Mouse (Mus musculus) embryonic facial prominence, embryonic 15.5 days (tissue): ENCODE results near the gene Klf14. TPM values are rescaled to one million over a fixed set of nuclear protein-coding genes. Genes with fewer than 3 reads are reported as not detected.

ENCODE experiments used
- ATAC-seq: fragments of 200-750 bp; cut with Nextera tagmentation; 2 replicates; pipeline ENCODE4 v1.8.0; 2017; ENCODE audit warnings: low read depth, moderate TSS enrichment; ENCODE audit not compliant: insufficient number of reproducible peaks, low FRiP score, low TSS enrichment
- H3K27ac ChIP-seq: fragments of 300-500 bp; sonication (generic); replicated peaks from 2 replicates; pipeline ENCODE4 v1.5.1; 2015; ENCODE audit warnings: mild to moderate bottlenecking, inconsistent platforms
- H3K27me3 ChIP-seq: fragments of 300-500 bp; sonication (generic); 2 replicates; pipeline ENCODE4 v1.6.1; 2015; ENCODE audit warnings: inconsistent platforms
- H3K36me3 ChIP-seq: fragments of 300-500 bp; sonication (generic); 2 replicates; pipeline ENCODE4 v1.6.1; 2015; ENCODE audit warnings: mild to moderate bottlenecking, inconsistent platforms
- H3K4me1 ChIP-seq: fragments of 300-500 bp; sonication (generic); 2 replicates; pipeline ENCODE4 v1.6.1; 2015; ENCODE audit warnings: inconsistent platforms
- H3K4me2 ChIP-seq: fragments of 300-500 bp; sonication (generic); replicated peaks from 2 replicates; pipeline ENCODE4 v1.6.1; 2015; ENCODE audit warnings: mild to moderate bottlenecking, inconsistent platforms
- H3K4me3 ChIP-seq: fragments of 300-500 bp; sonication (generic); replicated peaks from 2 replicates; pipeline ENCODE4 v1.5.1; 2015; ENCODE audit warnings: mild to moderate bottlenecking, inconsistent platforms
- H3K9ac ChIP-seq: fragments of 300-500 bp; sonication (generic); 2 replicates; pipeline ENCODE4 v1.6.1; 2015; ENCODE audit warnings: inconsistent platforms
- H3K9me3 ChIP-seq: fragments of 300-500 bp; sonication (generic); replicated peaks from 2 replicates; pipeline ENCODE4 v1.6.1; 2016; ENCODE audit warnings: inconsistent platforms
- WGBS: fragments of 180-500 bp; shearing (Covaris S2); methylation state at CpG from one replicate; pipeline ENCODE4 v1.1.7; 2015; 5-methylcytosine and 5-hydroxymethylcytosine counted together
- polyA plus RNA-seq: library from polyadenylated mRNA; unstranded; fragments of >200 nt; fragmentation: Nextera tagmentation; extraction: Ambion mirVana; gene quantifications from 2 replicates; pipeline ENCODE4 v1.2.1, GENCODE M21; 2015

The Klf14 gene
- polyA plus RNA-seq, 1 experiment from 2014 or later: 8.4 TPM

GRCm38 (mm10) chr6:30922821-30923220 is 36.1 kb downstream of the Klf14 start:
- Histone ChIP-seq H3K27me3 (no peaks in the 10 kb centered on the region), H3K27ac (no peak overlapping the region), H3K9ac (no peak overlapping the region), H3K36me3 (no peaks in the 10 kb centered on the region), H3K4me1 (0 out of 2 replicates have a peak, but pooled peaks cover 6% of the 10 kb centered on the region), H3K9me3 (no peaks in the 10 kb centered on the region), H3K4me2 (no peak overlapping the region), H3K4me3 (no peak overlapping the region)
- 48% methylated on average over 2 of the region's 2 CpGs for WGBS
- ATAC-seq: no peak

DNA sequence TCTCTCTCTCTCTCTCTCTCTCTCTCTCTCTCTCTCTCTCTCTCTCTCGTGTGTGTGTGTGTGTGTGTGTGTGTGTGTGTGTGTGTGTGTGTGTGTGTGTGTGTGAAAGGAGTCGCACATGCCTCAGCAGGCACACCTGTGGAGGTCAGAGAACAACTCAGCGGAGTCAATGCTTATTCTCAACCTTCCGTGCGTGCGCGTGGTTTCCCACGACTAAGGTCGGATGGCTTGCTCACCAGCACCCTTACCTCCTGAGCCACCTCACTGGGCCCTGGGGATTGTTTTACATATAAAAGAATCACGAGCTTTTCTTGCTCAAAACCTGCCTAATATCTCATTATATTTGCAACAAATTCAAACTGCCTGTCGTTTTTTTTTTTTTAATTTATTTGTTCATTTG is 37.1 kb downstream of the Klf14 start:
- H3K4me2 ChIP-seq: no peak overlapping the region
- 63% methylated on average over 9 of the region's 11 CpGs for whole genome bisulfite sequencing
- no peaks in the 10 kb centered on the region for H3K9me3 ChIP-seq
- H3K36me3 ChIP-seq: no peaks in the 10 kb centered on the region
- H3K27ac ChIP-seq: no peak overlapping the region
- 0 out of 2 replicates have a peak, but pooled peaks cover 6% of the 10 kb centered on the region for H3K4me1 ChIP-seq
- H3K4me3 ChIP-seq: no peak overlapping the region
- ATAC-seq: no peak
- no peak overlapping the region for H3K9ac ChIP-seq
- H3K27me3 ChIP-seq: no peaks in the 10 kb centered on the region

DNA sequence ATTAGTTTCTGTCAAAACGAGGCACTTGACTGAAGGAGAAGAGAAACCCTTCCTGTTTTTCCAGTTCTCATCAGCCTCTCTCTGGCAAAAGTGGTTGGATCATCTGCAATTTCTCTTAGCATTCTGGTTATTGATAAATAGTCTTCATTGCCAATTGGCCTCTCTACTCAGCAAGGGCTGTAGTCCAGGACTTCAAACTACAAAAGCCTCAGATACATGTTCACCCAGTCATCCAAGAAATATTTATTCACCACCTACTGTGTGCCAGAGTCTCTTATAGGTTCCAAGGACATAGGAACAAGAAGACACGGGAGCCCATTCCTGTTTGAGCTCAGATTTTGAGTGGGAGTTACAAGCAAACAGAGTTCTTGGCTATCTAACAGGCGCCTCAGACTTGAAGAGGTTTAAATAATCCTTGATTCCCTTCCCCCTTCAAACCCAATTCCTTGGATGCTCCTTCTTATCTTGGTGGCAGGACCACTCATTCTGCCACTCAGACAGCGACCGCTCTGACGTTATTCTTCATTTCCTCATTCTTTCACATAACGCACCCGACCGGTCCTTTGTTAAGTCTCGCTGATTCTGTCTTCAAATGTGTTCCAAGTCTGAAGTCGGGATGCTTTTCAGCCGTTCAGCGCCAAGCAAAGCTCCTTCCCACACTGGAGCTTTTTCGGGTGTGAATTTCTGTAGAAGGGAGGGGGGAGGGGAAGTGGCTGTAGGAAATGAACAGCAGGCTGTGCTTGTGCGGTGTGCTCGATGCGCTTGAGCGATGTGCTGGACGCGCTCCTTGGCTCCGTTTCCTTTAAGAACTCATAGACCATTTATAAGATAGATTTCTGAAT is 37.8 kb downstream of the Klf14 start:
- Histone ChIP-seq H3K4me2 (peak overlapping the region; percentile 46), H3K4me1 (0 out of 2 replicates have a peak, but pooled peaks cover 6% of the 10 kb centered on the region), H3K27me3 (no peaks in the 10 kb centered on the region), H3K27ac (no peak overlapping the region; the same call in 1 of the 2 replicates), H3K36me3 (no peaks in the 10 kb centered on the region), H3K9me3 (no peaks in the 10 kb centered on the region), H3K4me3 (peak overlapping the region; percentile 20), H3K9ac (no peak overlapping the region)
- WGBS: 44% methylated on average over 21 of the region's 21 CpGs
- no peak for ATAC-seq

DNA sequence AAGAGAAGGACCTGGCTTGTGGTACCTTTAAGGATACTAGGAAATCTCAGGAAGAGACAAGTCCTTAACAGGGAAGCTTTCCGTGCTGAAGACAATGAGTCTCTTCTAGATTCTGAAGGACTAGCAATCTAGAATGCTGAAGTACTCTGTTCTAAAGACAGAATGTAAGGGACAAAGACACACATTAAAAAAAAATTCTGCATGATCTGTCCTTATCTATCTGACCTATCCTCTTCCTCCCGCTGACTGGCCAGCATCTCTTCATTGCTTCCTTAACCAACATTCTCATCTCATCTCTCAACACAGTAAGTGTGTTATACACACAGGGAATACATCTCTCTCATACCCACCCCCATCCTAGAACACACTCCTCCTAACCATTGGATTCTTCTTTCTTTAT is 43.4 kb downstream of the Klf14 start, which contains the start of gene Tsga13:
Gene Tsga13 (minus strand): TSS at position 101 of the 400 bp plus-strand sequence.
- H3K27me3 ChIP-seq: no peaks in the 10 kb centered on the region
- H3K27ac ChIP-seq: no peak within 1 kb of the TSS
- H3K9me3 ChIP-seq: no peaks in the 10 kb centered on the region
- ATAC-seq: no peak
- H3K4me1 ChIP-seq: no peaks in the 10 kb centered on the region
- 85% methylated on average over 2 of the region's 2 CpGs for WGBS
- no peaks in the 10 kb centered on the region for H3K36me3 ChIP-seq
- no peak within 1 kb of the TSS for H3K4me3 ChIP-seq
- no peak within 1 kb of the TSS for H3K4me2 ChIP-seq
- H3K9ac ChIP-seq: no peak within 1 kb of the TSS

DNA sequence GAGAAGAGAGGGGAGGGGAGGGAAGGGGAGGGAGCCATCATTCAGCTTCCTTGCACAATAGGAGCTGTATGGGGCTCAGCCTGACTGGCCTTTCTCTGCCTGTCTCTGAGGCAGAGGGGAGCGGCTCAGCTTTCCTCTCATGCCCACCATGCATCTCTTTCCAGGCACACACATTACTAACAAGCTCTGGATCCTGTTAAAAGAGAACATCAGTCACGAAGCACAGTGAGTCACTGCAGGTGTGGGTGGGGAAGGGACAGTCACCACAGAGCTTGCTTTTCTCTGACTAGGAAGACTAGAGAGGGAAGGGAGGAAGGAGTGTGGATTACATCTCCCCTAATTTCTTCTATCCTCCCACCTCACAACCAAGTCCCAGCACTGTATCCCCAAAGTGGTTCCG is 50.9 kb downstream of the Klf14 start:
- ATAC-seq: no peak
- no peak overlapping the region for H3K4me2 ChIP-seq
- H3K9ac ChIP-seq: no peak overlapping the region
- 42% methylated on average over 3 of the region's 3 CpGs for WGBS
- no peaks in the 10 kb centered on the region for H3K9me3 ChIP-seq
- no peak overlapping the region for H3K27ac ChIP-seq
- no peaks in the 10 kb centered on the region for H3K36me3 ChIP-seq
- no peaks in the 10 kb centered on the region for H3K27me3 ChIP-seq
- no peaks in the 10 kb centered on the region for H3K4me1 ChIP-seq
- H3K4me3 ChIP-seq: no peak overlapping the region

Other genes with a start within 250 kb of the Klf14 start
- 1,312 and 1,376 TPM in 2 replicates for gene Mest, start 235.5 kb downstream of the Klf14 start, polyA plus RNA-seq
- 23.9 and 26.6 TPM in 2 replicates for gene Copg2, start 62.3 kb downstream of the Klf14 start, polyA plus RNA-seq
- 0.29 TPM in 1 of 2 replicates, not detected in the other for gene Tsga13, start 43.5 kb downstream of the Klf14 start, polyA plus RNA-seq